Mouse (Mus musculus): ENCODE data around the gene Rdh16. TPM values are rescaled to one million over a fixed set of nuclear protein-coding genes. Genes with fewer than 3 reads are reported as not detected.
"Not testable (repeated sequence)": the region's sequence is repeated elsewhere in the genome, so short reads cannot be mapped to it uniquely, and the experiment has no call there.

The Rdh16 gene
- polyA plus RNA-seq, 1 experiment from 2014 or later: not detected

- Histone ChIP-seq H3K4me1 (ENCODE audit: control insufficient read depth, insufficient read depth, low read length) (peaks cover 5% of the 10 kb centered on the region; the same call in 1 of the 2 replicates), H3K27me3 (ENCODE audit: control insufficient read depth, insufficient read depth, low read length) (no peaks in the 10 kb centered on the region), H3K9me3 (replicated peaks; ENCODE audit: control insufficient read depth, low read length) (no peaks in the 10 kb centered on the region), H3K36me3 (ENCODE audit: control insufficient read depth, insufficient read depth) (no peaks in the 10 kb centered on the region), H3K9ac (ENCODE audit: low read length) (no peak overlapping the region), H3K27ac (ENCODE audit: low read length) (no peak overlapping the region), H3K4me2 (ENCODE audit: low read depth, low read length) (no peak overlapping the region), H3K4me3 (ENCODE audit: low read length) (no peak overlapping the region)
- no peak; the same call in 1 of the 2 replicates for ATAC-seq (replicated peaks; ENCODE audit: extremely low read depth, insufficient read depth, low FRiP score)
- WGBS: 83% methylated on average over 3 of the region's 3 CpGs
These were observed 78.3 kb downstream of the Rdh16 start for GRCm38 (mm10) chr10:127879155-127879688.

- WGBS: 79% methylated on average over 4 of the region's 4 CpGs
- no peak overlapping the region for H3K9ac ChIP-seq (ENCODE audit: low read length)
- no peak for ATAC-seq (replicated peaks; ENCODE audit: extremely low read depth, insufficient read depth, low FRiP score)
- H3K27me3 ChIP-seq (ENCODE audit: control insufficient read depth, insufficient read depth, low read length): no peaks in the 10 kb centered on the region
- no peak overlapping the region for H3K4me2 ChIP-seq (ENCODE audit: low read depth, low read length)
- peaks cover 5% of the 10 kb centered on the region; the same call in 1 of the 2 replicates for H3K4me1 ChIP-seq (ENCODE audit: control insufficient read depth, insufficient read depth, low read length)
- no peaks in the 10 kb centered on the region for H3K36me3 ChIP-seq (ENCODE audit: control insufficient read depth, insufficient read depth)
- H3K4me3 ChIP-seq (ENCODE audit: low read length): no peak overlapping the region
- no peaks in the 10 kb centered on the region for H3K9me3 ChIP-seq (replicated peaks; ENCODE audit: control insufficient read depth, low read length)
- no peak overlapping the region for H3K27ac ChIP-seq (ENCODE audit: low read length)
These were observed 80.1 kb downstream of the Rdh16 start for GRCm38 (mm10) chr10:127881041-127881440.

- Histone ChIP-seq H3K4me2 (ENCODE audit: low read depth, low read length) (no peak overlapping the region), H3K9me3 (replicated peaks; ENCODE audit: control insufficient read depth, low read length) (no peaks in the 10 kb centered on the region), H3K27me3 (ENCODE audit: control insufficient read depth, insufficient read depth, low read length) (no peaks in the 10 kb centered on the region), H3K36me3 (ENCODE audit: control insufficient read depth, insufficient read depth) (no peaks in the 10 kb centered on the region), H3K4me3 (ENCODE audit: low read length) (no peak overlapping the region), H3K9ac (ENCODE audit: low read length) (no peak overlapping the region), H3K27ac (ENCODE audit: low read length) (no peak overlapping the region), H3K4me1 (ENCODE audit: control insufficient read depth, insufficient read depth, low read length) (no peaks in the 10 kb centered on the region)
- ATAC-seq (replicated peaks; ENCODE audit: extremely low read depth, insufficient read depth, low FRiP score): no peak
- WGBS: 79% methylated on average over 1 of the region's 1 CpGs
These were observed 85.6 kb downstream of the Rdh16 start for GRCm38 (mm10) chr10:127886551-127886950.

- no peak overlapping the region for H3K4me2 ChIP-seq (ENCODE audit: low read depth, low read length)
- no peak overlapping the region for H3K9ac ChIP-seq (ENCODE audit: low read length)
- H3K9me3 ChIP-seq (replicated peaks; ENCODE audit: control insufficient read depth, low read length): no peaks in the 10 kb centered on the region
- no peaks in the 10 kb centered on the region for H3K36me3 ChIP-seq (ENCODE audit: control insufficient read depth, insufficient read depth)
- no peak overlapping the region for H3K4me3 ChIP-seq (ENCODE audit: low read length)
- no peaks in the 10 kb centered on the region for H3K4me1 ChIP-seq (ENCODE audit: control insufficient read depth, insufficient read depth, low read length)
- no peaks in the 10 kb centered on the region for H3K27me3 ChIP-seq (ENCODE audit: control insufficient read depth, insufficient read depth, low read length)
- ATAC-seq (replicated peaks; ENCODE audit: extremely low read depth, insufficient read depth, low FRiP score): no peak
- 85% methylated on average over 4 of the region's 4 CpGs for WGBS
- H3K27ac ChIP-seq (ENCODE audit: low read length): no peak overlapping the region
These were observed 86.0 kb downstream of the Rdh16 start for GRCm38 (mm10) chr10:127886971-127887370.

- Histone ChIP-seq H3K4me2 (ENCODE audit: low read depth, low read length) (no peak within 1 kb of the TSS), H3K27ac (ENCODE audit: low read length) (no peak within 1 kb of the TSS), H3K36me3 (ENCODE audit: control insufficient read depth, insufficient read depth) (no peaks in the 10 kb centered on the region), H3K9me3 (replicated peaks; ENCODE audit: control insufficient read depth, low read length) (no peaks in the 10 kb centered on the region), H3K9ac (ENCODE audit: low read length) (no peak within 1 kb of the TSS), H3K4me1 (ENCODE audit: control insufficient read depth, insufficient read depth, low read length) (no peaks in the 10 kb centered on the region), H3K4me3 (ENCODE audit: low read length) (no peak within 1 kb of the TSS), H3K27me3 (ENCODE audit: control insufficient read depth, insufficient read depth, low read length) (no peaks in the 10 kb centered on the region)
- ATAC-seq (replicated peaks; ENCODE audit: extremely low read depth, insufficient read depth, low FRiP score): no peak
These were observed 87.7 kb downstream of the Rdh16 start, which contains the start of gene Rdh7 for GRCm38 (mm10) chr10:127888605-127889004. Gene Rdh7 (minus strand): TSS chr10:127888817.

- Histone ChIP-seq H3K4me1 (ENCODE audit: control insufficient read depth, insufficient read depth, low read length) (no peaks in the 10 kb centered on the region), H3K4me2 (ENCODE audit: low read depth, low read length) (no peak overlapping the region), H3K27ac (ENCODE audit: low read length) (no peak overlapping the region), H3K36me3 (ENCODE audit: control insufficient read depth, insufficient read depth) (no peaks in the 10 kb centered on the region), H3K9ac (ENCODE audit: low read length) (no peak overlapping the region), H3K9me3 (replicated peaks; ENCODE audit: control insufficient read depth, low read length) (no peaks in the 10 kb centered on the region), H3K27me3 (ENCODE audit: control insufficient read depth, insufficient read depth, low read length) (no peaks in the 10 kb centered on the region), H3K4me3 (ENCODE audit: low read length) (no peak overlapping the region)
- no peak for ATAC-seq (replicated peaks; ENCODE audit: extremely low read depth, insufficient read depth, low FRiP score)
- WGBS: 77% methylated on average over 1 of the region's 1 CpGs
These were observed 90.5 kb downstream of the Rdh16 start for GRCm38 (mm10) chr10:127891481-127891880.

GRCm38 (mm10) chr10:127893163-127894022 is 92.4 kb downstream of the Rdh16 start:
- H3K9me3 ChIP-seq (replicated peaks; ENCODE audit: control insufficient read depth, low read length); ATAC-seq (replicated peaks; ENCODE audit: extremely low read depth, insufficient read depth, low FRiP score); H3K9ac ChIP-seq (ENCODE audit: low read length): not testable (repeated sequence)

More at GRCm38 (mm10) chr10:127893163-127894022, 92.4 kb downstream of the Rdh16 start:
- H3K4me2 ChIP-seq (ENCODE audit: low read depth, low read length); H3K4me1 ChIP-seq (ENCODE audit: control insufficient read depth, insufficient read depth, low read length); H3K36me3 ChIP-seq (ENCODE audit: control insufficient read depth, insufficient read depth); H3K27me3 ChIP-seq (ENCODE audit: control insufficient read depth, insufficient read depth, low read length); H3K27ac ChIP-seq (ENCODE audit: low read length); H3K4me3 ChIP-seq (ENCODE audit: low read length): not testable (repeated sequence)
- WGBS: 52% methylated on average over 5 of the region's 5 CpGs

Other genes with a start within 250 kb of the Rdh16 start
- 33.4 and 34.4 TPM in 2 replicates for gene Lrp1, start 180.0 kb upstream of the Rdh16 start, polyA plus RNA-seq (2015; fragmentation: Nextera tagmentation; extraction: Ambion mirVana)
- gene Stat6, start 158.2 kb upstream of the Rdh16 start, polyA plus RNA-seq (2015; fragmentation: Nextera tagmentation; extraction: Ambion mirVana): 36.1 and 36.7 TPM in 2 replicates
- gene Nemp1, start 134.3 kb upstream of the Rdh16 start, polyA plus RNA-seq (2015; fragmentation: Nextera tagmentation; extraction: Ambion mirVana): 8.3 and 8.7 TPM in 2 replicates
- gene Nab2, start 132.6 kb upstream of the Rdh16 start, polyA plus RNA-seq (2015; fragmentation: Nextera tagmentation; extraction: Ambion mirVana): 10.9 and 12.7 TPM in 2 replicates
- gene Myo1a, start 96.0 kb upstream of the Rdh16 start, polyA plus RNA-seq (2015; fragmentation: Nextera tagmentation; extraction: Ambion mirVana): 0.21 and 1.8 TPM in 2 replicates
- gene Tac2, start 76.7 kb upstream of the Rdh16 start, polyA plus RNA-seq (2015; fragmentation: Nextera tagmentation; extraction: Ambion mirVana): 0.74 TPM in 1 of 2 replicates, not detected in the other
- 1.4 and 1.6 TPM in 2 replicates for gene Zbtb39, start 61.6 kb upstream of the Rdh16 start, polyA plus RNA-seq (2015; fragmentation: Nextera tagmentation; extraction: Ambion mirVana)
- gene Gpr182, start 49.4 kb upstream of the Rdh16 start, polyA plus RNA-seq (2015; fragmentation: Nextera tagmentation; extraction: Ambion mirVana): 16.1 and 19.0 TPM in 2 replicates
- not detected in 2 replicates for gene Rdh1, start 41.4 kb upstream of the Rdh16 start, polyA plus RNA-seq (2015; fragmentation: Nextera tagmentation; extraction: Ambion mirVana)
- not detected in 2 replicates for gene Rdh16f1, start 41.4 kb upstream of the Rdh16 start, polyA plus RNA-seq (2015; fragmentation: Nextera tagmentation; extraction: Ambion mirVana)
- 0.09 and 0.24 TPM in 2 replicates for gene Rdh9, start 24.8 kb upstream of the Rdh16 start, polyA plus RNA-seq (2015; fragmentation: Nextera tagmentation; extraction: Ambion mirVana)
- not detected in 2 replicates for gene Rdh19, start 48.8 kb downstream of the Rdh16 start, polyA plus RNA-seq (2015; fragmentation: Nextera tagmentation; extraction: Ambion mirVana)
- not detected in 2 replicates for gene Rdh16f2, start 65.3 kb downstream of the Rdh16 start, polyA plus RNA-seq (2015; fragmentation: Nextera tagmentation; extraction: Ambion mirVana)
- not detected in 2 replicates for gene Rdh7, start 87.7 kb downstream of the Rdh16 start, polyA plus RNA-seq (2015; fragmentation: Nextera tagmentation; extraction: Ambion mirVana)
- gene Sdr9c7, start 97.4 kb downstream of the Rdh16 start, polyA plus RNA-seq (2015; fragmentation: Nextera tagmentation; extraction: Ambion mirVana): not detected in 2 replicates
- gene Hsd17b6, start 206.5 kb downstream of the Rdh16 start, polyA plus RNA-seq (2015; fragmentation: Nextera tagmentation; extraction: Ambion mirVana): not detected in 2 replicates
- gene Prim1, start 214.0 kb downstream of the Rdh16 start, polyA plus RNA-seq (2015; fragmentation: Nextera tagmentation; extraction: Ambion mirVana): 45.8 and 50.8 TPM in 2 replicates
- 419 and 441 TPM in 2 replicates for gene Naca, start 234.4 kb downstream of the Rdh16 start, polyA plus RNA-seq (2015; fragmentation: Nextera tagmentation; extraction: Ambion mirVana)